Comparison of ENCODE assay signal across 8 mouse cellular contexts in genomic region chr13:77864804-77865203, GRCm38 (mm10).
DNase-seq lines count a peak whose midpoint lies in the region; ATAC-seq and TF ChIP-seq lines count a peak whose summit lies in the region.

No protein-coding gene starts in this region.

- H3K4me3 ChIP-seq in lung, embryonic 14.5 days (ENCODE audit: low read depth, low read length), result no peak overlapping the region
- H3K4me3 ChIP-seq in forebrain, embryonic 14.5 days (ENCODE audit: low read depth, low read length), result no peak overlapping the region

- H3K4me2 ChIP-seq in lung, embryonic 14.5 days, result no peak overlapping the region
- H3K4me2 ChIP-seq in forebrain, embryonic 14.5 days (ENCODE audit: low read length), result no peak overlapping the region

- H3K9ac ChIP-seq in lung, embryonic 14.5 days, result no peak overlapping the region
- no peak overlapping the region for H3K9ac ChIP-seq in forebrain, embryonic 14.5 days (ENCODE audit: low read length)

- no peaks in the 10 kb centered on the region for H3K4me1 ChIP-seq in lung, embryonic 14.5 days (ENCODE audit: insufficient read depth)
- no peaks in the 10 kb centered on the region for H3K4me1 ChIP-seq in forebrain, embryonic 14.5 days (ENCODE audit: control insufficient read depth, insufficient read depth, low read length)

- ATAC-seq in lung, embryonic 14.5 days (ENCODE audit: insufficient read depth), result no peak
- peak; percentile 57 for ATAC-seq in forebrain, embryonic 14.5 days

- peak; percentile 16 to 52 for DNase-seq in cerebellum, postnatal 10 days
- no peak for DNase-seq in cerebellum, adult 18-20 months
- DNase-seq in lung, embryonic 14.5 days, result peak; percentile 59
- no peak for DNase-seq in lung, postnatal 25 days (ENCODE audit: low spot score)
- peak; percentile 85 for DNase-seq in forebrain, embryonic 14.5 days (ENCODE audit: low spot score)
- peak; percentile 63 for DNase-seq in retina, embryonic 14.5 days (ENCODE audit: low spot score)
- DNase-seq in right cerebral cortex, postnatal 25 days, result no peak
- no peak for DNase-seq in B cell, adult 2 months

- no peaks in the 10 kb centered on the region for H3K36me3 ChIP-seq in lung, embryonic 14.5 days (ENCODE audit: insufficient read depth)
- no peaks in the 10 kb centered on the region for H3K36me3 ChIP-seq in forebrain, embryonic 14.5 days (ENCODE audit: control insufficient read depth, insufficient read depth, low read length)

- WGBS in lung, embryonic 14.5 days, result 90% methylated on average over 1 of the region's 1 CpGs
- 96% methylated on average over 1 of the region's 1 CpGs for WGBS in forebrain, embryonic 14.5 days

- no peak overlapping the region for H3K27ac ChIP-seq in lung, embryonic 14.5 days (ENCODE audit: low read depth)
- H3K27ac ChIP-seq in forebrain, embryonic 14.5 days (ENCODE audit: low read depth, low read length), result no peak overlapping the region

- no peaks in the 10 kb centered on the region for H3K27me3 ChIP-seq in lung, embryonic 14.5 days (ENCODE audit: insufficient read depth, low read length)
- no peaks in the 10 kb centered on the region for H3K27me3 ChIP-seq in forebrain, embryonic 14.5 days (replicated peaks; ENCODE audit: control insufficient read depth, insufficient read depth, low read length)

- TF ChIP-seq CTCF in lung, embryonic 14.5 days (IDR thresholded peaks at IDR 0.05; ENCODE audit: low read depth), result peak; percentile 28

- no peaks in the 10 kb centered on the region for H3K9me3 ChIP-seq in lung, embryonic 14.5 days (ENCODE audit: low read depth, low read length)
- no peaks in the 10 kb centered on the region for H3K9me3 ChIP-seq in forebrain, embryonic 14.5 days (replicated peaks; ENCODE audit: control insufficient read depth, low read length)

Comparison
In these comparisons a context has a peak if more than half of its experiments do, and no peak if none do; other contexts are left out.
1. DNase-seq: peak in cerebellum, postnatal 10 days (2 of 2), lung, embryonic 14.5 days (single experiment), forebrain, embryonic 14.5 days (single experiment) and retina, embryonic 14.5 days (single experiment); none in cerebellum, adult 18-20 months (0 of 2), lung, postnatal 25 days (single experiment), right cerebral cortex, postnatal 25 days (single experiment) and B cell, adult 2 months (0 of 2).